Mouse (Mus musculus) ES-E14 (cell line): ENCODE results near the gene Pabpc4.

Source experiments
- CHD2 ChIP-seq: IDR thresholded peaks from 2 replicates; pipeline ENCODE4 v1.6.1; 2014; ENCODE audit warnings: mild to moderate bottlenecking, low read depth, low read length, inconsistent platforms
- HCFC1 ChIP-seq: IDR thresholded peaks from 2 replicates; pipeline ENCODE4 v1.6.1; 2012; ENCODE audit warnings: low read length, inconsistent platforms, borderline replicate concordance; ENCODE audit not compliant: insufficient read depth
- ZC3H11A ChIP-seq: IDR thresholded peaks from 2 replicates; pipeline ENCODE4 v1.6.1; 2012; ENCODE audit warnings: low read depth, mild to moderate bottlenecking, inconsistent platforms, low read length, borderline replicate concordance

DNA sequence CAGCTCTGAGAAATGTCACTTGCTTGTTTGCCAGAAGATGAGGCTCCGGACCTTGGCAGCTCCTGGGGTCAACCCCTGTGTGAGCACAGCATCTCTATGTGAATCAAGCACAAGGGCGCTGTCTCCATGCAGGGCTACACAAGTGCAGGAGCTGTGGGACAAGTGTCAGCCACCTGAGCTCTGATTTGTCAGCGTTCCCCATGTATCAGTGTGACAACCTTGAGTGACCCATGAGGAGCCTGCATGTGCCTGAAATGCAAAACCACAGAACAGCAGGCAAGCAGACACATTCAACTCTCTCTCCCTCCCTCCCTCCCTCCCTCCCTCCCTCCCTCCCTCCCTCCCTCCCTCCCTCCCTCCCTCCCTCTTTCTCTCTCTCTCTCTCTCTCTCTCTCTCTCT lies 65.5 kb downstream of the Pabpc4 start:
- no peak for TF ChIP-seq HCFC1
- no peak for TF ChIP-seq ZC3H11A
- no peak for TF ChIP-seq CHD2
